Mouse (Mus musculus): ENCODE data around the gene Zfp53. TPM values are rescaled to one million over a fixed set of nuclear protein-coding genes. Genes with fewer than 3 reads are reported as not detected.

The Zfp53 gene
- polyA plus RNA-seq (2017; shearing (Covaris generic)) = 10 to 100 TPM; 61.3 to 66.0 TPM

GRCm38 (mm10) chr17:21488760-21489499, at the start of gene Zfp53:
Zfp53 (plus strand) TSS chr17:21488998.

GRCm38 (mm10) chr17:21450138-21450704, 38.6 kb upstream of the Zfp53 start, which contains the start of gene Zfp51:
Zfp51 (plus strand) TSS chr17:21450374.

GRCm38 (mm10) chr17:21535096-21536001, 46.6 kb downstream of the Zfp53 start, which contains the start of gene Zfp52:
Zfp52 (plus strand) TSS chr17:21535539.

Other genes with a start within 250 kb of the Zfp53 start
- gene Vmn1r235, start 232.6 kb upstream of the Zfp53 start, polyA plus RNA-seq (2017; shearing (Covaris generic)) = not detected
- not detected for gene Vmn1r236, start 206.1 kb upstream of the Zfp53 start, polyA plus RNA-seq (2017; shearing (Covaris generic))
- gene Vmn1r237, start 177.1 kb upstream of the Zfp53 start, polyA plus RNA-seq (2017; shearing (Covaris generic)) = not detected
- 10 to 100 TPM; 12.1 to 22.2 TPM for gene Zfp677, start 105.2 kb upstream of the Zfp53 start, polyA plus RNA-seq (2017; shearing (Covaris generic))
- 10 to 100 TPM in 1 of 2 experiments, 1 to 10 TPM in 1; 8.1 to 12.3 TPM for gene Zfp54, start 65.8 kb upstream of the Zfp53 start, polyA plus RNA-seq (2017; shearing (Covaris generic))
- gene Zfp51, start 38.6 kb upstream of the Zfp53 start, polyA plus RNA-seq (2017; shearing (Covaris generic)) = 10 to 100 TPM; 31.9 to 34.3 TPM
- 10 to 100 TPM; 14.6 to 24.7 TPM for gene Zfp52, start 46.5 kb downstream of the Zfp53 start, polyA plus RNA-seq (2017; shearing (Covaris generic))
- gene Zfp948, start 78.0 kb downstream of the Zfp53 start, polyA plus RNA-seq (2017; shearing (Covaris generic)) = 1 to 10 TPM; 2.8 to 5.3 TPM
- 10 to 100 TPM in 1 of 2 experiments, 1 to 10 TPM in 1; 5.0 to 11.2 TPM for gene Zfp983, start 161.6 kb downstream of the Zfp53 start, polyA plus RNA-seq (2017; shearing (Covaris generic))
- 10 to 100 TPM; 10.7 to 13.6 TPM for gene Gm10226, start 202.9 kb downstream of the Zfp53 start, polyA plus RNA-seq (2017; shearing (Covaris generic))
- gene Zfp760, start 218.7 kb downstream of the Zfp53 start, polyA plus RNA-seq (2017; shearing (Covaris generic)) = 1 to 10 TPM; 2.8 to 6.4 TPM
- under 1 TPM in 1 of 2 experiments, not detected in 1; 0.31 TPM for gene Zfp229, start 241.8 kb downstream of the Zfp53 start, polyA plus RNA-seq (2017; shearing (Covaris generic))